Mouse (Mus musculus): Measurements from ENCODE around the gene Olfr1215. TPM values are rescaled to one million over a fixed set of nuclear protein-coding genes. Genes with fewer than 3 reads are reported as not detected.
"Not testable (repeated sequence)": the region's sequence is repeated elsewhere in the genome, so short reads cannot be mapped to it uniquely, and the experiment has no call there.

Olfr1215 gene
- polyA plus RNA-seq (2012; ENCODE audit: insufficient read depth, insufficient read length, missing spikeins): not detected in 2 replicates

- Histone ChIP-seq H3K4me3 (ENCODE audit: insufficient read depth, low read depth, low read length) (no peak within 1 kb of the TSS), H3K4me1 (ENCODE audit: control insufficient read depth, insufficient read depth, insufficient read length, low read length) (no peaks in the 10 kb centered on the region), H3K27ac (replicated peaks; ENCODE audit: low read depth, low read length) (no peak within 1 kb of the TSS)
Measured at GRCm38 (mm10) chr2:89006873-89007272, at the start of gene Olfr1215. Gene Olfr1215 (minus strand): TSS chr2:89006973.

GRCm38 (mm10) chr2:89031965-89032364, 25.2 kb upstream of the Olfr1215 start, which contains the start of gene Olfr1217:
Gene Olfr1217 (minus strand): TSS chr2:89032065.
- no peak within 1 kb of the TSS for H3K4me3 ChIP-seq (ENCODE audit: insufficient read depth, low read depth, low read length)
- H3K27ac ChIP-seq (replicated peaks; ENCODE audit: low read depth, low read length): no peak within 1 kb of the TSS
- H3K4me1 ChIP-seq (ENCODE audit: control insufficient read depth, insufficient read depth, insufficient read length, low read length): no peaks in the 10 kb centered on the region

- H3K4me1 ChIP-seq (ENCODE audit: control insufficient read depth, insufficient read depth, insufficient read length, low read length); H3K27ac ChIP-seq (replicated peaks; ENCODE audit: low read depth, low read length); H3K4me3 ChIP-seq (ENCODE audit: insufficient read depth, low read depth, low read length): not testable (repeated sequence)
Measured at GRCm38 (mm10) chr2:89021436-89021835, 14.7 kb upstream of the Olfr1215 start.

DNA sequence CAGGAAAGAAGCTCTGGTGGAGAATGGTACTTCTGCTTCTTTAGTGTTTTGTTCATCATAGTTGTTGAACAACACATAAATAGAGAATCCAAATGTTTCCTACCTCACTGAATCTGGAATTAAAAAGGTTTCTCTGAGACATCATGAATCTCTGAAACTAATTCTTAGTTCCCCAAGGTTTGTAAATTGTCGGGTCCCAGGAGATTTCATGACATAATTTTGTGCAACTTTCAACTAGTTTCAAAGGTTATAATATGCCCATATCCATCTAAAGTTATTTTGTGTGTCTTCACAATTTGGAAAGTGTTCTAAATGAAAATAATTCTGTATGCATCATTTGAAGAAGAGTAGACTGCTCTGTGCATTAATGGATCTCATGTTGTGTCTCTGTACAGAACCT, 11.5 kb upstream of the Olfr1215 start, which contains the start of gene Olfr1216:
Olfr1216 (minus strand) TSS at position 101 of the 400 bp plus-strand sequence.
- Histone ChIP-seq H3K4me3 (ENCODE audit: insufficient read depth, low read depth, low read length) (no peak within 1 kb of the TSS), H3K4me1 (ENCODE audit: control insufficient read depth, insufficient read depth, insufficient read length, low read length) (no peaks in the 10 kb centered on the region), H3K27ac (replicated peaks; ENCODE audit: low read depth, low read length) (no peak within 1 kb of the TSS)

- Histone ChIP-seq H3K27ac (replicated peaks; ENCODE audit: low read depth, low read length) (no peak within 1 kb of the TSS), H3K4me1 (ENCODE audit: control insufficient read depth, insufficient read depth, insufficient read length, low read length) (no peaks in the 10 kb centered on the region), H3K4me3 (ENCODE audit: insufficient read depth, low read depth, low read length) (no peak within 1 kb of the TSS)
Measured at GRCm38 (mm10) chr2:88992553-88992952, 14.2 kb downstream of the Olfr1215 start, which contains the start of gene Olfr1214. Gene Olfr1214 (minus strand): TSS chr2:88992653.

DNA sequence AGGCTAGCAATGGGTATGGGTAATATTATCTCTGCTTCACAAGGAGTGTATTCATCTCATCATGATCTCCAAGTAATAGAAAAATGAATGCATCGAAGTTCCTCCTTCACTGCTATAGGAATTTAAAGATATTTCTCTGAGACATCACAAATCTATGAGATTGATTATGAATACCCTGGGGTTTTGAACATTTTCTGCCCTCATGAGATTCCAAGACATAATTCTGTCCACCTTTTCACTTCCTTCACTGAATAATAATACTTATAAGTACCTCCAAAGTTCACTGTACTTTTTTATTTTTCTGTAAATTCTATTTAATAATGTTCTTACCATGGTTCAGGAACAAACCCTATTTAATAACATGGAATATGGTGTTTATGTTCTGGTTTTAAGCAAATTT, 26.6 kb downstream of the Olfr1215 start, which contains the start of gene Gm13762:
Gm13762 (minus strand) TSS at position 101 of the 400 bp plus-strand sequence.
- Histone ChIP-seq H3K27ac (replicated peaks; ENCODE audit: low read depth, low read length) (no peak within 1 kb of the TSS), H3K4me1 (ENCODE audit: control insufficient read depth, insufficient read depth, insufficient read length, low read length) (no peaks in the 10 kb centered on the region), H3K4me3 (ENCODE audit: insufficient read depth, low read depth, low read length) (no peak within 1 kb of the TSS)

DNA sequence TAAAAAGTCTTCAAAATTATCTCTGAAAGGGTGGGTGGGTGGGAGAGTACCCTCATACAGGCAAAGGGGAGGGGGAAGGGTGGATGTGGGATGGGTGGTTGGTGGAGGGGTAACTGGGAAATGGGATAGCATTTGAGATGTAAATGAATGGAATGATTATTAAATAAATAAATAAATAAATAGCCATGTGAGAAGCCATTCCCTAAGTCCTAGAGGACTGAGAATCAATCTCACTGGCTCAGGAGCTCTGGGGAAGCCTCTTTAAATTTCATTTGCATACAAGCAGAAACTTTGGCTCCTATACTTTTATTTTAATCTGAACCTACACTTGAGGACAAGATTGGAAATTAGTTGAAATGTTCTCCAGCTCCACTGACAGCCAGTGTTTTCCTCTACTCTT, 53.1 kb downstream of the Olfr1215 start, which contains the start of gene Olfr1212:
Olfr1212 (plus strand) TSS at position 301 of the 400 bp plus-strand sequence.
- no peak within 1 kb of the TSS for H3K4me3 ChIP-seq (ENCODE audit: insufficient read depth, low read depth, low read length)
- no peak within 1 kb of the TSS for H3K27ac ChIP-seq (replicated peaks; ENCODE audit: low read depth, low read length)
- no peaks in the 10 kb centered on the region for H3K4me1 ChIP-seq (ENCODE audit: control insufficient read depth, insufficient read depth, insufficient read length, low read length)

Other genes with a start within 250 kb of the Olfr1215 start
- not detected in 2 replicates for gene Olfr1199, start 246.5 kb downstream of the Olfr1215 start, polyA plus RNA-seq (2012; ENCODE audit: insufficient read depth, insufficient read length, missing spikeins)
- not detected in 2 replicates for gene Olfr1200, start 236.5 kb downstream of the Olfr1215 start, polyA plus RNA-seq (2012; ENCODE audit: insufficient read depth, insufficient read length, missing spikeins)
- not detected in 2 replicates for gene Olfr1201, start 213.9 kb downstream of the Olfr1215 start, polyA plus RNA-seq (2012; ENCODE audit: insufficient read depth, insufficient read length, missing spikeins)
- not detected in 2 replicates for gene Olfr1202, start 192.5 kb downstream of the Olfr1215 start, polyA plus RNA-seq (2012; ENCODE audit: insufficient read depth, insufficient read length, missing spikeins)
- gene Olfr1205, start 177.2 kb downstream of the Olfr1215 start, polyA plus RNA-seq (2012; ENCODE audit: insufficient read depth, insufficient read length, missing spikeins): not detected in 2 replicates
- not detected in 2 replicates for gene Olfr1204, start 157.7 kb downstream of the Olfr1215 start, polyA plus RNA-seq (2012; ENCODE audit: insufficient read depth, insufficient read length, missing spikeins)
- gene Olfr1206, start 143.7 kb downstream of the Olfr1215 start, polyA plus RNA-seq (2012; ENCODE audit: insufficient read depth, insufficient read length, missing spikeins): not detected in 2 replicates
- gene Olfr1208, start 104.7 kb downstream of the Olfr1215 start, polyA plus RNA-seq (2012; ENCODE audit: insufficient read depth, insufficient read length, missing spikeins): not detected in 2 replicates
- gene Olfr1209, start 91.8 kb downstream of the Olfr1215 start, polyA plus RNA-seq (2012; ENCODE audit: insufficient read depth, insufficient read length, missing spikeins): not detected in 2 replicates
- gene Olfr1211, start 68.9 kb downstream of the Olfr1215 start, polyA plus RNA-seq (2012; ENCODE audit: insufficient read depth, insufficient read length, missing spikeins): not detected in 2 replicates
- not detected in 2 replicates for gene Olfr1212, start 53.0 kb downstream of the Olfr1215 start, polyA plus RNA-seq (2012; ENCODE audit: insufficient read depth, insufficient read length, missing spikeins)
- not detected in 2 replicates for gene Gm13762, start 26.7 kb downstream of the Olfr1215 start, polyA plus RNA-seq (2012; ENCODE audit: insufficient read depth, insufficient read length, missing spikeins)
- gene Olfr1214, start 14.3 kb downstream of the Olfr1215 start, polyA plus RNA-seq (2012; ENCODE audit: insufficient read depth, insufficient read length, missing spikeins): not detected in 2 replicates
- gene Olfr1216, start 11.4 kb upstream of the Olfr1215 start, polyA plus RNA-seq (2012; ENCODE audit: insufficient read depth, insufficient read length, missing spikeins): not detected in 2 replicates
- gene Olfr1217, start 25.1 kb upstream of the Olfr1215 start, polyA plus RNA-seq (2012; ENCODE audit: insufficient read depth, insufficient read length, missing spikeins): not detected in 2 replicates
- not detected in 2 replicates for gene Olfr1218, start 54.2 kb upstream of the Olfr1215 start, polyA plus RNA-seq (2012; ENCODE audit: insufficient read depth, insufficient read length, missing spikeins)
- gene Olfr1219, start 76.5 kb upstream of the Olfr1215 start, polyA plus RNA-seq (2012; ENCODE audit: insufficient read depth, insufficient read length, missing spikeins): not detected in 2 replicates
- not detected in 2 replicates for gene Olfr1220, start 99.9 kb upstream of the Olfr1215 start, polyA plus RNA-seq (2012; ENCODE audit: insufficient read depth, insufficient read length, missing spikeins)
- gene Olfr1221, start 110.3 kb upstream of the Olfr1215 start, polyA plus RNA-seq (2012; ENCODE audit: insufficient read depth, insufficient read length, missing spikeins): not detected in 2 replicates
- not detected in 2 replicates for gene Olfr1222, start 126.1 kb upstream of the Olfr1215 start, polyA plus RNA-seq (2012; ENCODE audit: insufficient read depth, insufficient read length, missing spikeins)
- not detected in 2 replicates for gene Olfr1223, start 144.6 kb upstream of the Olfr1215 start, polyA plus RNA-seq (2012; ENCODE audit: insufficient read depth, insufficient read length, missing spikeins)
- not detected in 2 replicates for gene Olfr1224-ps1, start 157.1 kb upstream of the Olfr1215 start, polyA plus RNA-seq (2012; ENCODE audit: insufficient read depth, insufficient read length, missing spikeins)
- not detected in 2 replicates for gene Olfr1225, start 167.7 kb upstream of the Olfr1215 start, polyA plus RNA-seq (2012; ENCODE audit: insufficient read depth, insufficient read length, missing spikeins)
- gene Olfr1226, start 193.1 kb upstream of the Olfr1215 start, polyA plus RNA-seq (2012; ENCODE audit: insufficient read depth, insufficient read length, missing spikeins): not detected in 2 replicates
- not detected in 2 replicates for gene Olfr1228, start 247.1 kb upstream of the Olfr1215 start, polyA plus RNA-seq (2012; ENCODE audit: insufficient read depth, insufficient read length, missing spikeins)

All from brown adipose tissue, adult 24 weeks (tissue).